Mouse (Mus musculus) embryonic facial prominence, embryonic 12.5 days (tissue): ENCODE data around the gene Nckap1l. TPM values are rescaled to one million over a fixed set of nuclear protein-coding genes. Genes with fewer than 3 reads are reported as not detected.
A peak's percentile ranks its signal among the peaks of the same experiment; 100 is the strongest.
"Not testable (repeated sequence)": the region's sequence is repeated elsewhere in the genome, so short reads cannot be mapped to it uniquely, and the experiment has no call there.

ENCODE experiments used
- ATAC-seq: fragments of 200-750 bp; cut with Nextera tagmentation; 2 replicates; pipeline ENCODE4 v1.8.0; 2017; ENCODE audit not compliant: insufficient number of reproducible peaks, insufficient read depth, low FRiP score, low TSS enrichment
- H3K27ac ChIP-seq: fragments of 300-500 bp; sonication (generic); 2 replicates; pipeline ENCODE4 v1.5.1; 2016; ENCODE audit warnings: mild to moderate bottlenecking
- H3K27me3 ChIP-seq: fragments of 300-500 bp; sonication (generic); 2 replicates; pipeline ENCODE4 v1.6.1; 2016; ENCODE audit warnings: mild to moderate bottlenecking, moderate library complexity
- H3K36me3 ChIP-seq: fragments of 300-500 bp; sonication (generic); 2 replicates; pipeline ENCODE4 v1.6.1; 2016; ENCODE audit warnings: mild to moderate bottlenecking
- H3K4me1 ChIP-seq: fragments of 300-500 bp; sonication (generic); 2 replicates; pipeline ENCODE4 v1.6.1; 2016
- H3K4me2 ChIP-seq: fragments of 300-500 bp; sonication (generic); replicated peaks from 2 replicates; pipeline ENCODE4 v1.6.1; 2016; ENCODE audit warnings: mild to moderate bottlenecking, moderate library complexity
- H3K4me3 ChIP-seq: fragments of 300-500 bp; sonication (generic); 2 replicates; pipeline ENCODE4 v1.5.1; 2016; ENCODE audit warnings: mild to moderate bottlenecking
- H3K9ac ChIP-seq: fragments of 300-500 bp; sonication (generic); 2 replicates; pipeline ENCODE4 v1.6.1; 2016; ENCODE audit warnings: mild to moderate bottlenecking, moderate library complexity
- H3K9me3 ChIP-seq: fragments of 300-500 bp; sonication (generic); 2 replicates; pipeline ENCODE4 v1.6.1; 2016; ENCODE audit warnings: mild to moderate bottlenecking, moderate library complexity
- WGBS: fragments of 180-500 bp; shearing (Covaris S2); methylation state at CpG from one replicate; pipeline ENCODE4 v1.1.7; 2016; 5-methylcytosine and 5-hydroxymethylcytosine counted together
- polyA plus RNA-seq: library from polyadenylated mRNA; unstranded; fragments of >200 nt; fragmentation: Nextera tagmentation; extraction: Ambion mirVana; gene quantifications from 2 replicates; pipeline ENCODE4 v1.2.1, GENCODE M21; 2016

The Nckap1l gene
- polyA plus RNA-seq, result 1.6 and 1.9 TPM in 2 replicates

- no peak for ATAC-seq
- Histone ChIP-seq H3K4me3 (no peak within 1 kb of the TSS), H3K4me1 (no peaks in the 10 kb centered on the region), H3K27ac (no peak within 1 kb of the TSS), H3K36me3 (no peaks in the 10 kb centered on the region), H3K27me3 (no peaks in the 10 kb centered on the region), H3K4me2 (no peak within 1 kb of the TSS), H3K9me3 (no peaks in the 10 kb centered on the region), H3K9ac (no peak within 1 kb of the TSS)
- 87% methylated on average over 13 of the region's 13 CpGs for WGBS
These were observed at the start of gene Nckap1l for GRCm38 (mm10) chr15:103453551-103454218. Gene Nckap1l (plus strand): TSS chr15:103453794.

- not testable (repeated sequence) for H3K4me3 ChIP-seq, H3K4me2 ChIP-seq, H3K27ac ChIP-seq, H3K4me1 ChIP-seq, H3K36me3 ChIP-seq, H3K9me3 ChIP-seq, H3K9ac ChIP-seq, H3K27me3 ChIP-seq, ATAC-seq
- WGBS, result 86% methylated on average over 3 of the region's 3 CpGs
These were observed 48.0 kb upstream of the Nckap1l start for GRCm38 (mm10) chr15:103405586-103405985.

GRCm38 (mm10) chr15:103427017-103427416 is 26.6 kb upstream of the Nckap1l start:
- no peaks in the 10 kb centered on the region for H3K36me3 ChIP-seq
- no peak overlapping the region for H3K27ac ChIP-seq
- no peak overlapping the region for H3K4me3 ChIP-seq
- H3K9ac ChIP-seq, result no peak overlapping the region
- ATAC-seq, result no peak
- H3K9me3 ChIP-seq, result no peaks in the 10 kb centered on the region
- H3K4me2 ChIP-seq, result no peak overlapping the region
- H3K27me3 ChIP-seq, result no peaks in the 10 kb centered on the region
- no peaks in the 10 kb centered on the region for H3K4me1 ChIP-seq
- WGBS, result 30% methylated on average over 2 of the region's 2 CpGs

DNA sequence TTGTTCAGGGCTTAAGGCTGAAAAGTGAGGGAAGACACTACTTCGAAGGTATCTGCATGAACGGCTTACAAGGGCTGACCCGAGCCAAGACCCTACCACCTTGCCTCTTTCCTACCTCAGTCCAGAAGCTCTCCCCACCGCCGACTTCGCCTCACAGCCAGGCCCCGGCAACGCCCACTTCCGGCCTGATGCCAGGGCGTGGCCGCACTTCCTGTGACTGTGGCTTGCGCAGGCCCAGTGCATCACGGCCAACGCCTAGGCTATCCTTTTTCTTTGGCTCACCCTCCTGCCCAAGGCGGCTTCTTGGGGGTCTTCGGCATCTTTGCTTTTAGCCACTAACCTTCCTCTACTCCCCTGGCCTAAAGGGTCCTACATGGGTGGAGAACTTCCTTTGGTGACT is 23.4 kb upstream of the Nckap1l start, which contains the start of gene Gtsf1:
Gtsf1 (minus strand) TSS at position 230 of the 400 bp plus-strand sequence.
- no peak within 1 kb of the TSS for H3K27ac ChIP-seq
- H3K4me3 ChIP-seq, result no peak within 1 kb of the TSS
- H3K9ac ChIP-seq, result no peak within 1 kb of the TSS
- H3K9me3 ChIP-seq, result no peaks in the 10 kb centered on the region
- H3K36me3 ChIP-seq, result no peaks in the 10 kb centered on the region
- ATAC-seq, result no peak
- H3K27me3 ChIP-seq, result no peaks in the 10 kb centered on the region
- H3K4me2 ChIP-seq, result no peak within 1 kb of the TSS
- H3K4me1 ChIP-seq, result no peaks in the 10 kb centered on the region
- 90% methylated on average over 16 of the region's 16 CpGs for WGBS

DNA sequence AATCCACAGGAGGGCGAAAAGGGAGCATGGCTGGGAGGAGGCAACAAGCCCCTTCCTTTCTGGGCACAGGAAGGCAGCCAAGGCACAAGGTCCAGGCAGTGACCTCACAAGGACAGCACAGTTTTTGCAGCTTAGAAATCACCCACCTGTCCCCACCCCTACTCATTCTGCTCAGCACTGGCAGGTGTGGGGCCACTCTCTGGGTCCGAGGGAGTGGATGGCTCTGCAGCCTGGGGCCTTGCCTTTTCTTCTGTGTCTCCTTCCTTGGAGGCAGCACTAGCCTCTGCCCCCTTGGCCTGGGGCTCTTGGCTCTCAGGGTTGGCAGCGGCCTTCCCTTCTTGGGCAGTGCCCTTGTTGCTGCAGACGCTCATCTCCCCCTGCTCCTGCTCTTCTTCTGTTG is 7.6 kb upstream of the Nckap1l start:
- not testable (repeated sequence) for H3K4me2 ChIP-seq, H3K9me3 ChIP-seq, H3K4me3 ChIP-seq, H3K27ac ChIP-seq, H3K27me3 ChIP-seq, H3K36me3 ChIP-seq, H3K9ac ChIP-seq, H3K4me1 ChIP-seq
- 0 out of 2 replicates have a peak, but pooled peaks have one; percentile 35 for ATAC-seq
- 63% methylated on average over 4 of the region's 4 CpGs for WGBS

- no peak within 1 kb of the TSS for H3K9ac ChIP-seq
- no peak within 1 kb of the TSS for H3K4me3 ChIP-seq
- no peak for ATAC-seq
- no peaks in the 10 kb centered on the region for H3K27me3 ChIP-seq
- 35% methylated on average over 3 of the region's 3 CpGs for WGBS
- no peaks in the 10 kb centered on the region for H3K4me1 ChIP-seq
- no peak within 1 kb of the TSS for H3K4me2 ChIP-seq
- no peaks in the 10 kb centered on the region for H3K9me3 ChIP-seq
- no peaks in the 10 kb centered on the region for H3K36me3 ChIP-seq
- no peak within 1 kb of the TSS for H3K27ac ChIP-seq
These were observed 5.2 kb upstream of the Nckap1l start, which contains the start of gene Gtsf2 for GRCm38 (mm10) chr15:103448369-103448768. Gene Gtsf2 (minus strand): TSS chr15:103448469.

- H3K9me3 ChIP-seq, result no peaks in the 10 kb centered on the region
- H3K27ac ChIP-seq, result no peak overlapping the region
- no peaks in the 10 kb centered on the region for H3K27me3 ChIP-seq
- WGBS, result 75% methylated on average over 6 of the region's 6 CpGs
- no peaks in the 10 kb centered on the region for H3K4me1 ChIP-seq
- no peaks in the 10 kb centered on the region for H3K36me3 ChIP-seq
- no peak for ATAC-seq
- no peak overlapping the region for H3K4me3 ChIP-seq
- H3K4me2 ChIP-seq, result no peak overlapping the region
- no peak overlapping the region for H3K9ac ChIP-seq
These were observed 855 bp downstream of the Nckap1l start for GRCm38 (mm10) chr15:103454449-103454848.

- no peaks in the 10 kb centered on the region for H3K36me3 ChIP-seq
- H3K27ac ChIP-seq, result no peak overlapping the region
- H3K27me3 ChIP-seq, result no peaks in the 10 kb centered on the region
- H3K9ac ChIP-seq, result no peak overlapping the region
- no peaks in the 10 kb centered on the region for H3K9me3 ChIP-seq
- 71% methylated on average over 7 of the region's 7 CpGs for WGBS
- no peak overlapping the region for H3K4me2 ChIP-seq
- H3K4me1 ChIP-seq, result no peaks in the 10 kb centered on the region
- ATAC-seq, result no peak
- no peak overlapping the region for H3K4me3 ChIP-seq
These were observed 9.1 kb downstream of the Nckap1l start for GRCm38 (mm10) chr15:103462539-103463261.

DNA sequence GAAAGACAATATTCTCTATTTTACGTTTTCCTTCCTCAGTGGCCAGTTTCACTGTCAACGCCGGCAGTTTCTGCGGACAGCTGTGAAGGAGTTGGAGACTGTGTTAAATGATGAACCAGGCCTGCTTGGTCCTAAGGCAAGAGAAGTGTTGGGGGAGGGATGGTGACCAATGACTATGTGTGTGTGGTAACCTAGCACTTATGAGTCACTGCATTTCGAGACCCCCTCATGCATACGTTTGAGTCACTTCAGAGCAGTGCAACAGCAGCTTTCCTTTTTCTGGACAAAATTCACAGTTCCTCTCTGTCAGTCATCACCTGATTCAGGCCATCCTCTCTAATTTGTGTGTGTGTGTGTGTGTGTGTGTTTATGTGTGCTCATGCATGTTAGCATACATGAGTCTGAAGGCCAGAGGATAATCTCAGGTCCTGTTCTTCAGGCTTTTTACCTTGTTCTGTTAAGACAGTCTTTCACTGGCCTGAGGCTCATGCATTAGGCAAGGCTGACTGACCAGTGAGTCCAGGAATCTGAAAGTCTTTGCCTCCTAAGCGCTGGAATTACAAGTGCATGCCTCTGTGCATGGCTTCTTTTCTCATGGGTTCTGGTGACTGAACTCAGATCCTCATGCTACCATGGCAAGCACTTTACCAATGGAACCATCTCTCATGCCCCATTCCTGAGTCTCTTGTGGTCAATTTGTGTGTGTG is 18.0 kb downstream of the Nckap1l start:
- 82% methylated on average over 7 of the region's 7 CpGs for WGBS
- Histone ChIP-seq H3K4me3 (no peak overlapping the region), H3K27me3 (no peaks in the 10 kb centered on the region), H3K27ac (no peak overlapping the region), H3K9me3 (no peaks in the 10 kb centered on the region), H3K9ac (no peak overlapping the region), H3K36me3 (no peaks in the 10 kb centered on the region), H3K4me2 (no peak overlapping the region), H3K4me1 (no peaks in the 10 kb centered on the region)
- ATAC-seq, result no peak

- Histone ChIP-seq H3K9ac (no peak overlapping the region), H3K4me1 (no peaks in the 10 kb centered on the region), H3K4me3 (no peak overlapping the region), H3K27ac (no peak overlapping the region), H3K36me3 (no peaks in the 10 kb centered on the region), H3K9me3 (no peaks in the 10 kb centered on the region), H3K4me2 (no peak overlapping the region), H3K27me3 (no peaks in the 10 kb centered on the region)
- 64% methylated on average over 3 of the region's 3 CpGs for WGBS
- no peak for ATAC-seq
These were observed 18.7 kb downstream of the Nckap1l start for GRCm38 (mm10) chr15:103472265-103472664.

DNA sequence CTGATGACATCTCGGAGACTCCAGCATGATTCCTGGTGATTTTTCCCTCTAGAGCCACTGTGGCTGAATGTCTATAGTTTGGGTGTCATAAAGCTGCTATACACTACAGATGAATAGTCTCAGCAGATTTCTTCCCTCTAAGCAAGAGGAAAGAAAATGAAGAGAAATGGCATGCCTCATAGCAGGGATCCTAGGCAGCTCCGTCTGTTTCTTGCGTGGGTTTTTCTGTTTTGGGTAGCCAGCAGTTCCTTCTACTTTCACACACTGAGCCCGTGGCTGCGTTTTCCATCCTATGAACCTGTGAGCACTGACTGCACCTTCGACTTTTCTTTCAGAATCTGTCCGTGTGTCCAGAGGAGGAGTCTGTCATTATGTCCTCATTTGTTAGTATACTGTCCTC is 19.6 kb downstream of the Nckap1l start:
- Histone ChIP-seq H3K4me1 (no peaks in the 10 kb centered on the region), H3K4me3 (no peak overlapping the region), H3K4me2 (no peak overlapping the region), H3K9ac (no peak overlapping the region), H3K9me3 (no peaks in the 10 kb centered on the region), H3K27ac (no peak overlapping the region), H3K36me3 (no peaks in the 10 kb centered on the region), H3K27me3 (no peaks in the 10 kb centered on the region)
- no peak for ATAC-seq
- WGBS, result 85% methylated on average over 7 of the region's 7 CpGs

DNA sequence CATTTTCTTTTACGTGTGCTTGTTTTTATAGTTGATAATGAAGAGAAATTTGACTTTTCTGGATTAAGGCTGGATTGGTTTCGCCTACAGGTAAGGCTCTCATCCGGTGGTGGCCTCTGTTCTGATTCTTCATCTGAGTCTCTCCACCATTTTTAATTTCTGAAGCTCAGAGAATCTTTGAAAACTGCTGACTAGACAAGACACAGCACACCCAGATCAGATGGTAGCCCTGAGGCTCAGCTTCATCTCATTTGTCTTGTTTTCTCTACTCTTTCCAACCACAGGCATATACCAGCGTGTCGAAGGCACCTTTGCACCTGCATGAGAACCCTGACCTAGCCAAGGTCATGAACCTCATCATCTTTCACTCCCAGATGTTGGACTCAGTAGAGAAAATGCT is 20.2 kb downstream of the Nckap1l start:
- H3K27ac ChIP-seq, result no peak overlapping the region
- H3K27me3 ChIP-seq, result no peaks in the 10 kb centered on the region
- WGBS, result 72% methylated on average over 5 of the region's 5 CpGs
- H3K36me3 ChIP-seq, result no peaks in the 10 kb centered on the region
- ATAC-seq, result no peak
- H3K4me2 ChIP-seq, result no peak overlapping the region
- no peaks in the 10 kb centered on the region for H3K9me3 ChIP-seq
- no peaks in the 10 kb centered on the region for H3K4me1 ChIP-seq
- H3K9ac ChIP-seq, result no peak overlapping the region
- no peak overlapping the region for H3K4me3 ChIP-seq
